Mouse (Mus musculus): ENCODE results near the gene Oas2. TPM values are rescaled to one million over a fixed set of nuclear protein-coding genes. Genes with fewer than 3 reads are reported as not detected.

Gene Oas2
- total RNA-seq, 2 experiments from 2014 or later: 0.57 to 0.78 TPM

- DNase-seq (ENCODE audit: low spot score): no peak
- intact Hi-C loops (cut with DNase I): no loop called here
These were observed 48.5 kb downstream of the Oas2 start for GRCm38 (mm10) chr5:120700996-120701790.

GRCm38 (mm10) chr5:120698801-120699391 lies 50.8 kb downstream of the Oas2 start:
- intact Hi-C loops (cut with DNase I): no loop called here
- no peak for DNase-seq (ENCODE audit: low spot score)

DNA sequence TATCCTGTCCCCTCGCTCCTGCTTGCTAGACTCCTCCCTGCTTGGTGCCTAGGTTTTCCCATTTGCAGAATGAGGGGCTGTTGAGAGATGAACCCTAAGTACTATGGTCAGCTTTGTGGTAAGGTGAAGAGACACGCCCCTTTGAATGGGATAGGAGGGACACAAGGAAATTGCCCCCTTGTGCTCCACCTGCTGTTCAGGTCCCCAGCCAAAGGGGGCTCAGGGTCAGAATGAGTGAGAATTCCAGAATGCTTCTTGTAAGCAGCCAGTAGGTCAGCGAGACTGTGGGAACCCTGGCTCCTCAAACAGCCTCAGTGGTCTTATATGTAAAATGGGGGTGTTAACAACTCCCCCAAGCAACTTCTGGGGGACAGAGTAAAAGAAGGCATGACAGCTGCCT lies 51.5 kb downstream of the Oas2 start:
- intact Hi-C loops (cut with DNase I): no loop called here
- no peak for DNase-seq (ENCODE audit: low spot score)

DNA sequence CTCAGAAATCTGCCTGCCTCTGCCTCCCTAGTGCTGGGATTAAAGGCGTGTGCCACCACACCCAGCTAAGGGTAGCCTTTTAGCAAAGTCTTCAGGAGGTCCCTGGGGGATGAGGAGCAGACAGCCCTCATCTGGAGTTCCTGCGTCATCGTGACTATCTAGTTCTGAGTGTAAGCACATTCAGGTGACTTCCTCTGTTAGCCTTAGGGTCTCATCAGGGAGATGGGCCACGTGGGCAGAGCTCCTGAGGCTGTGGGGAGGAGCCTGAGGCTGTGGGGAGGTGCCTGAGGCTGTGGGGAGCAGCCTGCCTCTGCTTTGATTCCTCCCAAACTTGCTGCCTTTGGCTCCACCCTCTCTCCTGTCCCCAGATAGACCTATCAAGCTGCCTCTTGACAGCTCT lies 52.8 kb downstream of the Oas2 start:
- DNase-seq (ENCODE audit: low spot score): no peak
- intact Hi-C loops (cut with DNase I): no loop called here

DNA sequence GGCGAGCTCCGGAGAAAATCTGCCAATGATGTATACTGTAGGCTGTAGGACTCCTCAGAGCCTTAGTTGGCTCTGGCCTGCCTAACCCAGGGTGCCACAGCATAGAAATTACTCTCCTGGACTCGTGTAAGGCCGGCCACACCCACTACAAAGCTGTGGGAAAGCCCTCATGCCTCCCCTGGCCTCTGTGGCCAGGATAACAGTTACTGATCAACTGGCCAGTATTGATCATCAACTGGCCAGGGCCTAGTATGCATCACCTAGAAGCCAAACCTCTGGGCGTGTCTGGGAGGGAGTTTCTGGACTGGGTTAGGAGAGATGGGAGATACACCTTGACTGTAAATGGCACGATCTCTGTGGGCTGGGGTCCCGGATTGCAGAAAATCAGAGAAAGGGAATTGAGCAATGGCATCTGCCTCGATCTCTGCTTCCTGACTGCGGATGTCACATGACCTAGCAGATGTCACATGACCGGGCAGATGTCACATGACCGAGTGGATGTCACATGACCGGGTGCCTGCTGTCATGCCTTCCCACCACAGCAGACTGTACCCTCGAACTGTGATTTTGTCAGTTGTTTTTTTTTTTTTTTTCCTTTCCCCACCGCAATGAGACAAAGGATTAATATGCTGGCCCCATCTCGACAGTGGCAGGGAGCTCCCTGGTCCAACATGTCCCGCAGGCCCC lies 53.5 kb downstream of the Oas2 start:
- DNase-seq (ENCODE audit: low spot score): no peak
- intact Hi-C loops (cut with DNase I): no loop called here

DNA sequence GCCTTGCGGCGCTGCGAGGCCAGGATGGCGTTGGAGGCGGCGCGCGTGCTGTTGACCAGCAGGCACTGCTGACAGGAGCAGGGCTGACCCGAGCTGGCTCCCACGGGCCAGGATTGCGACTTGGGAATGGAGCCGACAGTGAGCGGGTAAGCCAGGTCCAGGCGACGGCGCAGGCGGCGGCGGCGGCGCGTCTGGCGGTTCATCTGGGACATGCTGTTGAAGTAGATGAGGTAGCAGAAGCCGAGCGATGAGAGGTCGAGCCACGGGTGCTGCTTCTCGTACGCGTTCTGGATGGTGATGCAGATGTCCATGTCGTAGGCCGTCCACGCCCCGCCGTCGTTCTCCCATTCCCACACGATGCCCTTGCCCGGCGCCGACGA lies 55.0 kb downstream of the Oas2 start:
- no peak for DNase-seq (ENCODE audit: low spot score)
- intact Hi-C loops (cut with DNase I): no loop called here

DNA sequence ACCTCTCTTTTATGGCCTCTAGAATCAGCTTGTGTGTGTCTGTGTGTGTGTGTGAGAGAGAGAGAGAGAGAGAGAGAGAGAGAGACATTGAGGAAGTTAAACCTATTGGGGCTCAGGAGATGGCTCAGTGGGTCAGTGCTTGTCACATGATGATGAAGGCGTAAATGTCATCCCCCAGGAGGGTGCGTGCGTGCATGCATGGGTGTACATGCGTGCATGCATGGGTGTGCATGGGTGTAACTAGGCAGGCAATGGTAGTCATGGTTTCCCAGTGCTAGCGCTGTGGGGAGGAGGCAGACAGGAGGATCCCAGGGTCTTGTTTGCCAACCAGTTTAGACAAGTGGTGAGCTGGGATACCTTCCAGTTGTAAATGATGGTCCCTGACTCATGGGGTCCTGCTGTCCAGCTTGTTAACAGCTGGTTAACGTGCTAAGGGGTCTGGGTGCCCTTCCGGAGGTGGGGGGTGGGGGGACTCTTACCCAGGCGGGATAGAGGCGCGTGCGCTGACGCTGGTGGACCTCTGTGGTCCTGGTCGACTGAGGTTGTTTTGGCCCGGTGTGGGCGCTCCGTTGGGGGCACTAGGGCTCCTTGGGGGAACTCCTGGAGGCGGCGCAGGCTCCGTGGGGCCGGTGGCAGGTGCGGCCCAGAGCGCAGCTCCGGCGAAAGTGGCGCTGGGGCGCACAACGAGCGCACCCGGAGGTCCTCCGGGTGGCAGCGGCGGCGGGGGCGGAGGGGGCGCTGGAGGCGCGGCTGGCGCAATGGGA lies 55.5 kb downstream of the Oas2 start:
- DNase-seq (ENCODE audit: low spot score): no peak
- intact Hi-C loops (cut with DNase I): no loop called here

DNA sequence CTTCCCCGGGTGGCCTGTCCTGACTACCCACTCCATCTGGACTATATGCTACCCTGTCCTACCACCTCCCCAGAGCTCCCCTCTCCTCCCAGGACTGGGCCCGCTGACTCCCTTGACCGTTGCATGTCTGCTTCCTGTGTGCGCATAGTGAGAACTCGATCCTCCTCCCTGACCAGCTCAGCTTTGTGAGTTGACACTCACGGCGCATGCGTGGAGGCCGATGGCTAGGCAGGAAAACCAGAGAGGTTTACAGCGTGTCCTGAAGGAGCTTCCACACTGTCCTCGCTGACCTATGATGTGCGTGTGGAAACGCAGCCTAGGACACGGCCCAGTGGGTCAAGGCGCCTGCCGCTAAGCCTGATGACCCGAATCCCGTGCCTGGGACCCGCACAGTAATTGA lies 57.6 kb downstream of the Oas2 start:
- intact Hi-C loops (cut with DNase I): no loop called here
- DNase-seq (ENCODE audit: low spot score): no peak

- no peak for DNase-seq (ENCODE audit: low spot score)
- intact Hi-C loops (cut with DNase I): no loop called here
These were observed 59.2 kb downstream of the Oas2 start for GRCm38 (mm10) chr5:120690417-120690816.

DNA sequence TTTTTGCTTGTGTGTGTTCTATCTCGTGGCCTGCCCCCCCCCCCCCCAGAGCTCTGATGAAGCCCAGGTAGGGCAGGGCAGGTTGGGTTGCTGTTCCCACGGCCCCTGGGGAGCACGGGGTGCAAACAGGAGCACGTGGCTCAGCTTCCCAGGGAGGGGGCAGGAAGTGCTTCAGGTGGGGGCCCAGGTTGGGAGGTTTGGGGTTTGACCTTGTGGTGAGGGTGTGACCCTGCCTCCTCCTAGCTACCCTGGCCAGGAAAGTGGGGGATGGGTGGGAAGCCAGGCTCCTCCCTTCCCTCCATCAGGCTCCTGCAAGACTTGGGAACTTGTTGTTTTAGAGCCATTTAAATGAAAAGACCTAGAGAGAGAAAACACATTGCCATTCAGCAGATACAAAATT lies 61.2 kb downstream of the Oas2 start:
- intact Hi-C loops (cut with DNase I): no loop called here
- no peak for DNase-seq (ENCODE audit: low spot score)

- no peak for DNase-seq (ENCODE audit: low spot score)
- intact Hi-C loops (cut with DNase I): no loop called here
These were observed 61.8 kb downstream of the Oas2 start for GRCm38 (mm10) chr5:120687897-120688296.

DNA sequence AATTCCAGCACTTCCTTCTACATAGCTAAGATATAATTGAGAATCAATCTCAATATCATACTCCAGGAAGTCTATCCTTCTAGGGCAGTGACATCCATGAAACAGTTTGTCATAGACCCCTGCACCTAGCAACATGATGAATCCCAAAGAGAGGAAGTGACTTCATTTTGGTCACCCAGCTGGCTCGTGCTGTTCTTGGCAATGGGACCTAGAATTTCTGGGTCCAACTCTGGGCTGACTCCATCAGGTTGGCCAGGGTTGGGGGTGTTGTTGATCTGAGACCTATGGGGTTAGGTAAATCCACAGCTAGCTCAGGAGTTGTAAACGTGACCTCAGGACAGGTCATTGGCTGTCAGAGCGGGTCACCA lies 62.2 kb downstream of the Oas2 start:
- no peak for DNase-seq (ENCODE audit: low spot score)
- intact Hi-C loops (cut with DNase I): no loop called here

DNA sequence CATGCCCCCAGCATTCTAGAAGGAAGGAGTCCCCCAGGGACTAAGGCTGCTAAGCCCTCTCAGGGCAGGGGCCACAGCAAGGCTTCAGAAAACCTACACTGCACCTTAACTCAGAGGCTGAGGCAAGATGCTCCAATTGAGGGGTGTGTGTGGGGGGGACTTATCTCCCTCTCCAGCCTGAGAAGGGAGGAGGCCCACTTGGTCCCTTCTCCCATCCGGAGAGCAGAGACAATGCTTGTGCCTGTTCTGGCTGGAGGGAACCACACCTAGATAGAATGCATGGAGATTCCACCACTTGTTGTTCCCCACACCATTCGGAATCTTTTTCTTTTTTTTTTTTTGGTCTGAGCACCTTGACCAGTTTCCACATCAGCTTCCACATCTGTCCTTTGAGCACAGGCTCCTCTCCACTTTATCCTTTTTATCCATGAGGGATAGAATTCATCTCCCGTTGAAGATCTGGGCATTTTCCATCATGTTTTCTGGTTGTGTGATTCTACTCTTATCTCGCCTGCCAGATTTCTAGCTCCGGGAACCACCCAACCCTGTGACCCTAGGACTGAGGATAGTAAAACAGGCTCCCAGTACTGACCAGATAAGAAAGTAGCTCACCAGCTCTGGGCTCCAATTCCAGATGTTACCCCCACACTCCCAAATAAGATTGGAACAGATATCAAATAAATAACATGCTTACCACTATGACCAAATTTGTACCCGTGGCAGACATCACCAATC lies 62.7 kb downstream of the Oas2 start:
- no peak for DNase-seq (ENCODE audit: low spot score)
- intact Hi-C loops (cut with DNase I): no loop called here

- DNase-seq (ENCODE audit: low spot score): no peak
- intact Hi-C loops (cut with DNase I): no loop called here
These were observed 64.0 kb downstream of the Oas2 start for GRCm38 (mm10) chr5:120685678-120686077.

GRCm38 (mm10) chr5:120682982-120683771 lies 66.5 kb downstream of the Oas2 start:
- intact Hi-C loops (cut with DNase I): no loop called here
- DNase-seq (ENCODE audit: low spot score): no peak

- intact Hi-C loops (cut with DNase I): no loop called here
These were observed 68.7 kb downstream of the Oas2 start for GRCm38 (mm10) chr5:120680918-120681317.

More at GRCm38 (mm10) chr5:120680918-120681317, 68.7 kb downstream of the Oas2 start:
- no peak for DNase-seq (ENCODE audit: low spot score)
